Mouse (Mus musculus): ENCODE data around the gene Hrc. TPM values are rescaled to one million over a fixed set of nuclear protein-coding genes. Genes with fewer than 3 reads are reported as not detected.

Hrc gene
- total and polyA plus RNA-seq, 2 experiments = 0.28 TPM; not detected in 1

DNA sequence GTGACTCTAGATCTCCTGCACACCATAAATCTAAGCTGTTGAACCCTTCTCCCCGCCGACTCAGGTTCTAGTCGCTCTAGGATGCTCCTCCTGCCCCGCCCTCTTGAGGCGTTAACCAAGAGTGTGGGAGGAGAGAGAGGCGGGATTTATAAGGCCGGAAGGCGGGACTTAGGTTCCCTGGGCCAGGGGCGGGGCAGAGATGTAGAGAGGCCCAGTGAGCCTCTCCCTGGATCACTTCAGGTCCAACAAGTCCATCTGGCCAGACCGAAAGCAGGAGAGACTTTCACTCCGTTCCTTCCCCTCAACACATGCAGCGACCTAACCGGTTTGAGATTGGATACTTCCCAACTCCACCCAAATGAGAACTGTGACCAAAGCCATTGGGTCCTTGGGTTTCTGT is 27.7 kb downstream of the Hrc start:
- Histone ChIP-seq H3K27me3 (ENCODE audit: control insufficient read depth, insufficient read depth, low read length) (peaks cover 13% of the 10 kb centered on the region), H3K79me2 (ENCODE audit: control insufficient read depth, insufficient read depth, low read length) (no peaks in the 10 kb centered on the region)

GRCm38 (mm10) chr7:45363983-45364382 is 28.9 kb downstream of the Hrc start:
- Histone ChIP-seq H3K27ac (replicated peaks; ENCODE audit: insufficient read depth, low read depth, low read length) (no peak overlapping the region), H3K79me2 (ENCODE audit: control insufficient read depth, insufficient read depth, low read length) (no peaks in the 10 kb centered on the region), H3K4me1 (ENCODE audit: control insufficient read depth, insufficient read depth, low read length) (peaks cover 3% of the 10 kb centered on the region; the same call in 1 of the 2 replicates), H3K9ac (ENCODE audit: low read depth, low read length) (no peak overlapping the region), H3K36me3 (ENCODE audit: control insufficient read depth, insufficient read depth, low read length) (no peaks in the 10 kb centered on the region), H3K4me3 (ENCODE audit: insufficient read depth, low read depth, low read length) (no peak overlapping the region), H3K27me3 (ENCODE audit: control insufficient read depth, insufficient read depth, low read length) (peaks cover 13% of the 10 kb centered on the region)
- 71% methylated on average over 2 of the region's 2 CpGs for WGBS
- DNase-seq (ENCODE audit: extremely low read depth, low read depth, low spot score) = no peak
- no peak for TF ChIP-seq POLR2A (IDR thresholded peaks at IDR 0.05; ENCODE audit: extremely low read depth, insufficient read depth, low read length)
- TF ChIP-seq CTCF (IDR thresholded peaks at IDR 0.05; ENCODE audit: low read depth, low read length) = no peak

More for the DNA sequence above, 27.7 kb downstream of the Hrc start:
- Histone ChIP-seq H3K4me3 (ENCODE audit: insufficient read depth, low read depth, low read length) (no peak overlapping the region), H3K9ac (ENCODE audit: low read depth, low read length) (no peak overlapping the region), H3K4me1 (ENCODE audit: control insufficient read depth, insufficient read depth, low read length) (peaks cover 3% of the 10 kb centered on the region; the same call in 1 of the 2 replicates), H3K36me3 (ENCODE audit: control insufficient read depth, insufficient read depth, low read length) (no peaks in the 10 kb centered on the region), H3K27ac (replicated peaks; ENCODE audit: insufficient read depth, low read depth, low read length) (no peak overlapping the region)
- TF ChIP-seq CTCF (IDR thresholded peaks at IDR 0.05; ENCODE audit: low read depth, low read length) = no peak
- no peak for TF ChIP-seq POLR2A (IDR thresholded peaks at IDR 0.05; ENCODE audit: extremely low read depth, insufficient read depth, low read length)
- DNase-seq (ENCODE audit: extremely low read depth, low read depth, low spot score) = no peak
- 9% methylated on average over 13 of the region's 13 CpGs for WGBS

GRCm38 (mm10) chr7:45365742-45366651 is 30.9 kb downstream of the Hrc start:
- WGBS = 3% methylated on average over 34 of the region's 35 CpGs
- Histone ChIP-seq H3K36me3 (ENCODE audit: control insufficient read depth, insufficient read depth, low read length) (no peaks in the 10 kb centered on the region), H3K4me1 (ENCODE audit: control insufficient read depth, insufficient read depth, low read length) (peaks cover 3% of the 10 kb centered on the region; the same call in 1 of the 2 replicates), H3K9ac (ENCODE audit: low read depth, low read length) (no peak overlapping the region), H3K27me3 (ENCODE audit: control insufficient read depth, insufficient read depth, low read length) (peaks cover 10% of the 10 kb centered on the region), H3K4me3 (ENCODE audit: insufficient read depth, low read depth, low read length) (peak overlapping the region; percentile 38; the same call in 1 of the 2 replicates), H3K79me2 (ENCODE audit: control insufficient read depth, insufficient read depth, low read length) (no peaks in the 10 kb centered on the region), H3K27ac (replicated peaks; ENCODE audit: insufficient read depth, low read depth, low read length) (no peak overlapping the region)
- TF ChIP-seq POLR2A (IDR thresholded peaks at IDR 0.05; ENCODE audit: extremely low read depth, insufficient read depth, low read length) (no peak), CTCF (IDR thresholded peaks at IDR 0.05; ENCODE audit: low read depth, low read length) (no peak)
- DNase-seq (ENCODE audit: extremely low read depth, low read depth, low spot score) = no peak

DNA sequence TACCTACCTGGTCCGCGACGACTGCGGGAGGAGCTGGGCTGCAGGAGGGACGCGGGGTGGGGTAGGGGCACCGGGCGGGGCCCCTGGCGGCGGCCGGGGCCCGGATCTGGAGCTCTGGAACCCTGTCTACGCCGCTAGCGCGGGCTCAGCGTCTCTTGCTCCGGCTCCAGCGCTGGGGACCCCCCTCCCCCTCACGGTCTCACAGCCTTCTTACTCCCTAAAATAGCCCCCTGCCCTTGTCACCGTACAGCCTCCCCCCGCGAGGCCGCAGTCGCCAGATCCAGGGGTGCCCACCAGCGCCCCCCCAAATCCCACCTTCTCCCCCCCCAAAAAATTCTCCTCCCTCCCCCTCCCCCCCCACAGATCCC is 31.5 kb downstream of the Hrc start, which contains the start of gene Ppfia3:
Gene Ppfia3 (minus strand): TSS at position 368 of the 368 bp plus-strand sequence.
- peaks cover under 1% of the 10 kb centered on the region; the same call in 1 of the 2 replicates for H3K4me1 ChIP-seq (ENCODE audit: control insufficient read depth, insufficient read depth, low read length)

DNA sequence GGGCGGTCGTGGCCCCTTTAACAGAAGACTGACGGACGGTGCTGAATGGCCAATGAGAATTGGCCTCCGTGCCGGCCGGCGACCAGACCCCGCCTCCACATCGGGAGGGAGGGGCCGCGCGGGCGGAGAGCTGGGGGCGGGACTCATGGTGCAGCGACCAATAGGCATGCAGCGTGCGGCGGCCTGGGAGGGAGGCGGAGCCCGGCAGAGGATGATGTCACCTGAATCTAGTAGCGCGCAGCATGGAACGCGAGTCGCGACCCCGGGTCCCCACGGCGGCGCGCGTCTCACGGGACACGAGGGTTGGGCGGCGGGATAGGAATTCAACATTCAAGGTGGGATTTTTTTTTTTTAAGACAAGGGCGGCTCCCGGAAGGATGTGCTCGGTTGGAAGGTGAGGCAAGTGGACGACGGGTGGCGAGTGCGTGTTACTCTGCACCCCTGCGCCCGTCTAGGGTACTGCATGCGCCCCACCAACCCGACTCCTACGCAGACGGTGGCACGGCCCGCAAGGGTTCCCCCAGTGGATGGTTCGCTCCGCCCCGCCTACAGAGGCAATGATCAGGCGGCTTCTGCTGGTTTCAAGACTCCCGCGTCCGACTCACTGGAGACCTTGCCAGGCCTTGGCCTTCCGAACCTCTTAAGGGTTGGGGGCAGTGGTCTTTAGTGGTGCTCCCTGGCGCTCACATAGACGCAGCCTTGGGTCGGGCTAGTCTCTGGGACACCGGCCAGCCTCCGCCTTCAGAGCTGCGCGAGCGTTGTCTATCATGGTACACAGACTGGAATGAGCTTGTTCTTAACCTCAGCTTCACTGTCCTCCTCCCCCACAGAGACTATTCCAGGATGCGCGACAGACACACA is 32.2 kb downstream of the Hrc start:
- Histone ChIP-seq H3K4me1 (ENCODE audit: control insufficient read depth, insufficient read depth, low read length) (no peaks in the 10 kb centered on the region), H3K4me3 (ENCODE audit: insufficient read depth, low read depth, low read length) (peak overlapping the region; percentile 58), H3K27me3 (ENCODE audit: control insufficient read depth, insufficient read depth, low read length) (no peaks in the 10 kb centered on the region), H3K79me2 (ENCODE audit: control insufficient read depth, insufficient read depth, low read length) (no peaks in the 10 kb centered on the region), H3K27ac (replicated peaks; ENCODE audit: insufficient read depth, low read depth, low read length) (no peak overlapping the region), H3K36me3 (ENCODE audit: control insufficient read depth, insufficient read depth, low read length) (no peaks in the 10 kb centered on the region), H3K9ac (ENCODE audit: low read depth, low read length) (peak overlapping the region; percentile 60)
- DNase-seq (ENCODE audit: extremely low read depth, low read depth, low spot score) = peak; percentile 70
- WGBS = 1% methylated on average over 70 of the region's 70 CpGs
- peak; percentile 77 for TF ChIP-seq CTCF (IDR thresholded peaks at IDR 0.05; ENCODE audit: low read depth, low read length)
- no peak for TF ChIP-seq POLR2A (IDR thresholded peaks at IDR 0.05; ENCODE audit: extremely low read depth, insufficient read depth, low read length)

More for the DNA sequence above, 31.5 kb downstream of the Hrc start, which contains the start of gene Ppfia3:
- no peak for DNase-seq (ENCODE audit: extremely low read depth, low read depth, low spot score)
- no peaks in the 10 kb centered on the region for H3K36me3 ChIP-seq (ENCODE audit: control insufficient read depth, insufficient read depth, low read length)
- no peak within 1 kb of the TSS for H3K27ac ChIP-seq (replicated peaks; ENCODE audit: insufficient read depth, low read depth, low read length)
- H3K9ac ChIP-seq (ENCODE audit: low read depth, low read length) = peak within 1 kb of the TSS; percentile 60
- no peaks in the 10 kb centered on the region for H3K79me2 ChIP-seq (ENCODE audit: control insufficient read depth, insufficient read depth, low read length)
- peak within 1 kb of the TSS; percentile 58 for H3K4me3 ChIP-seq (ENCODE audit: insufficient read depth, low read depth, low read length)
- peaks cover 6% of the 10 kb centered on the region for H3K27me3 ChIP-seq (ENCODE audit: control insufficient read depth, insufficient read depth, low read length)
- no peak for TF ChIP-seq POLR2A (IDR thresholded peaks at IDR 0.05; ENCODE audit: extremely low read depth, insufficient read depth, low read length)
- TF ChIP-seq CTCF (IDR thresholded peaks at IDR 0.05; ENCODE audit: low read depth, low read length) = no peak
- 1% methylated on average over 26 of the region's 26 CpGs for WGBS

Data from liver, adult 2 months (tissue).